Mouse (Mus musculus) midbrain, embryonic 13.5 days (tissue): ENCODE results near the gene Bst2. TPM values are rescaled to one million over a fixed set of nuclear protein-coding genes. Genes with fewer than 3 reads are reported as not detected.

Experiments used
- ATAC-seq: fragments of 200-750 bp; cut with Nextera tagmentation; 2 replicates; pipeline ENCODE4 v1.8.0; 2017; ENCODE audit warnings: mild to moderate bottlenecking, moderate TSS enrichment, moderate library complexity
- H3K27ac ChIP-seq: fragments of 300-500 bp; sonication (generic); 2 replicates; pipeline ENCODE4 v1.5.1; 2015; ENCODE audit warnings: inconsistent platforms, mild to moderate bottlenecking, moderate library complexity
- H3K27me3 ChIP-seq: fragments of 300-500 bp; sonication (generic); 2 replicates; pipeline ENCODE4 v1.6.1; 2015; ENCODE audit warnings: mild to moderate bottlenecking, inconsistent platforms
- H3K36me3 ChIP-seq: fragments of 300-500 bp; sonication (generic); 2 replicates; pipeline ENCODE4 v1.6.1; 2015; ENCODE audit warnings: mild to moderate bottlenecking, inconsistent platforms
- H3K4me1 ChIP-seq: fragments of 300-500 bp; sonication (generic); replicated peaks from 2 replicates; pipeline ENCODE4 v1.6.1; 2015; ENCODE audit warnings: inconsistent platforms
- H3K4me2 ChIP-seq: fragments of 300-500 bp; sonication (generic); replicated peaks from 2 replicates; pipeline ENCODE4 v1.6.1; 2015; ENCODE audit warnings: moderate library complexity, mild to moderate bottlenecking, inconsistent platforms
- H3K4me3 ChIP-seq: fragments of 300-500 bp; sonication (generic); replicated peaks from 2 replicates; pipeline ENCODE4 v1.5.1; 2015; ENCODE audit warnings: mild to moderate bottlenecking, inconsistent platforms
- H3K9ac ChIP-seq: fragments of 300-500 bp; sonication (generic); replicated peaks from 2 replicates; pipeline ENCODE4 v1.6.1; 2015; ENCODE audit warnings: mild to moderate bottlenecking, inconsistent platforms
- H3K9me3 ChIP-seq: fragments of 300-500 bp; sonication (generic); 2 replicates; pipeline ENCODE4 v1.6.1; 2016; ENCODE audit warnings: mild to moderate bottlenecking, inconsistent platforms
- WGBS: fragments of 180-500 bp; shearing (Covaris S2); methylation state at CpG from one replicate; pipeline ENCODE4 v1.1.7; 2015; 5-methylcytosine and 5-hydroxymethylcytosine counted together
- polyA plus RNA-seq: library from polyadenylated mRNA; unstranded; fragments of >200 nt; fragmentation: Nextera tagmentation; extraction: Ambion mirVana; gene quantifications from 2 replicates; pipeline ENCODE4 v1.2.1, GENCODE M21; 2015

Gene Bst2
- polyA plus RNA-seq, 1 experiment from 2014 or later = 9.8 TPM

DNA sequence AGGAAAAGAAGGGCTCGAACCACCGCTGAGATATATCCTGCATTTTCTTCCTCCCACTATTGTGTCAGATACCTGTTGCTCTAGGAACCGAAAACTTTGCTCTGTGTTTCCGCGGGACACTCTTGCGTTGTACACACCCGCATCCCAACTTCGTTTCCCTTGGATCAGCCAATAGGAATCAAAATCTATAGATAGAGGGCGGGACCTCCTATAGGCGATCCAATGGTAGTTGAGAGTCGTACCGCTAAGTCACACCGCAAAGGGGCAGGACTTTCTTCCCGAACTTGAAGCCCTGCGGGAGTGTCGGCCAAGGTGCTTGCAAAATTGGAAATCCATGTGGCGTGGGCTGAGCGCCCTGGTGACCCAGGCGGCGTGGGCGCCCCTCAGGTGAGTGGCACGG lies 48.8 kb downstream of the Bst2 start:
- Histone ChIP-seq H3K4me3 (peak overlapping the region; percentile 83), H3K9ac (peak overlapping the region; percentile 82), H3K36me3 (peaks cover 41% of the 10 kb centered on the region), H3K27ac (no peak overlapping the region), H3K4me2 (peak overlapping the region; percentile 100), H3K27me3 (no peaks in the 10 kb centered on the region), H3K9me3 (no peaks in the 10 kb centered on the region), H3K4me1 (peaks cover 53% of the 10 kb centered on the region)
- WGBS = under 1% methylated on average over 22 of the region's 22 CpGs
- ATAC-seq = peak; percentile 69

DNA sequence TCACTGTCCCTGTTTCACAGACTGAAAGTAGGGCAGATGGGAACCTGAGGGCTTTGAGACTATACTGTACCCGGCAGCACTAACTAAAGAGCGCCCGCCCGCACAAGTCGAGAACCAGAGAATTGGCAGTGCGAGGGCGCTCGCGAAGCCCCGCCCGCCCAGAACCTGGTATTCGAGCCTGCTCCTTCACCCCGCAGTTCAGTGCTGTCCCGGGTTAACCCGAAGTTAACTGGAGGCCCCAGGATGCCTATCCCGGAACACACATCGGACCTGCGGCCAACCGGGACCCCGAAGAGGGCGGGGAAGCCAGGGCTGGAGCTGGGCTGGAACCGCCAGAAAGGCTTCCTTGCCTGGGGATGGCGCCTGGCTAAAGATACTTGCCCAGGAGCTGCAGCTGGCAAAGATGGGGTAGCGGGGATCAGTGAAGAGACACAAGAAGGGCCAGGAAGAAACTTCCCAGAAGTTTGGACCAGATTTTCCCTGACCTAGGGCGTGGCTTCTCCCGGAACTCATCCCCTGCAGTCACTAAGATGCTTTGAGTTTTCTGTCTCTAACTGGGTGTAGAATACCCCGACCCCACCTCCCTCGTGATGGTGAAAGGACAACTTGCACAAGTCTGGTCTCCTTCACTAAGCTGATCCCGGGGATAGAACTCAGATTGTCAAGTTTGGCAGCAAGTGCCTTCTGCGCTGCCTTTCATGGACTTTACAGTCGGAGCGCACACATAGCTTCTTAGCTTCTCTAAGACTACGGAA lies 49.4 kb downstream of the Bst2 start, which contains the start of gene Gtpbp3:
Gtpbp3 (plus strand) TSS at position 413 of the 755 bp plus-strand sequence.
- under 1% methylated on average over 33 of the region's 33 CpGs for WGBS
- peak within 1 kb of the TSS; percentile 100 for H3K4me2 ChIP-seq
- H3K9ac ChIP-seq = peak within 1 kb of the TSS; percentile 82
- peaks cover 42% of the 10 kb centered on the region for H3K36me3 ChIP-seq
- peak; percentile 32 for ATAC-seq
- H3K4me3 ChIP-seq = peak within 1 kb of the TSS; percentile 83
- H3K27me3 ChIP-seq = no peaks in the 10 kb centered on the region
- no peaks in the 10 kb centered on the region for H3K9me3 ChIP-seq
- peaks cover 59% of the 10 kb centered on the region for H3K4me1 ChIP-seq
- peak within 1 kb of the TSS; percentile 74 for H3K27ac ChIP-seq

DNA sequence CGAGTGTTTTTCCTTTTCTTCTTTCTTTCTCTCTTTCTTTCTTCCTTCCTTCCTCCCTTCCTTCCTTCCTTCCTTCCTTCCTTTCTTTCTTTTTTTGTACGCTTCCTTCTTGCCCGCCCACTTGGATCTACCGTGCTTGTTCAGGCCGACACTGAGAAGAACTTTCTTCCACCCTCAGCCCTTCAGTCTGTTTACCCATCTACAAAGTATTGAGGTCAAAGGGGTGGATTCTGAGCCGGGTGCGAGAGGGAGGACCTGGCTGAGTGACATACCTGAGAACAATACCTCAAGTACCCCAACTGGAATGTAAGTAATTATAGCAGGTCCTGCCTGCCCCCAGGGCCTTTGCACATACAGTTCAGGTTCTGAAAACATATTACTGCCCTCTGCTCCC lies 51.1 kb downstream of the Bst2 start:
- Histone ChIP-seq H3K27me3 (0 out of 2 replicates have a peak, but pooled peaks cover 3% of the 10 kb centered on the region), H3K4me1 (peaks cover 74% of the 10 kb centered on the region), H3K9me3 (no peaks in the 10 kb centered on the region), H3K36me3 (peaks cover 42% of the 10 kb centered on the region), H3K4me2 (peak overlapping the region; percentile 79), H3K9ac (peak overlapping the region; percentile 46; the same call in 1 of the 2 replicates), H3K27ac (peak overlapping the region; percentile 41; the same call in 1 of the 2 replicates), H3K4me3 (peak overlapping the region; percentile 90)
- ATAC-seq = no peak
- WGBS = 20% methylated on average over 7 of the region's 7 CpGs

GRCm38 (mm10) chr8:71485142-71486135 lies 51.8 kb downstream of the Bst2 start, which contains the start of gene Ano8:
TSS of gene Ano8 (minus strand) at chr8:71485963.
- H3K4me2 ChIP-seq = peak within 1 kb of the TSS; percentile 79
- peak; percentile 80 for ATAC-seq
- peak within 1 kb of the TSS; percentile 92 for H3K27ac ChIP-seq
- H3K36me3 ChIP-seq = peaks cover 42% of the 10 kb centered on the region
- WGBS = 5% methylated on average over 55 of the region's 58 CpGs
- no peaks in the 10 kb centered on the region for H3K9me3 ChIP-seq
- H3K4me3 ChIP-seq = peak within 1 kb of the TSS; percentile 90
- 0 out of 2 replicates have a peak, but pooled peaks cover 3% of the 10 kb centered on the region for H3K27me3 ChIP-seq
- H3K4me1 ChIP-seq = peaks cover 74% of the 10 kb centered on the region
- peak within 1 kb of the TSS; percentile 99 for H3K9ac ChIP-seq

- Histone ChIP-seq H3K4me3 (peak overlapping the region; percentile 90), H3K36me3 (peaks cover 49% of the 10 kb centered on the region), H3K27me3 (0 out of 2 replicates have a peak, but pooled peaks cover 3% of the 10 kb centered on the region), H3K9ac (peak overlapping the region; percentile 99), H3K4me1 (peaks cover 69% of the 10 kb centered on the region), H3K4me2 (peak overlapping the region; percentile 79), H3K27ac (0 out of 2 replicates have a peak overlapping the region, but pooled peaks have one; percentile 92), H3K9me3 (no peaks in the 10 kb centered on the region)
- no peak for ATAC-seq
- WGBS = 96% methylated on average over 19 of the region's 19 CpGs
Observed at GRCm38 (mm10) chr8:71484736-71485135, 52.5 kb downstream of the Bst2 start.

Other genes with a start within 250 kb of the Bst2 start
- 108 and 109 TPM in 2 replicates for gene Use1, start 170.6 kb downstream of the Bst2 start, polyA plus RNA-seq
- gene Ocel1, start 166.2 kb downstream of the Bst2 start, polyA plus RNA-seq = 4.9 and 5.3 TPM in 2 replicates
- 17.0 and 21.7 TPM in 2 replicates for gene Nr2f6, start 155.5 kb downstream of the Bst2 start, polyA plus RNA-seq
- 4.8 and 5.4 TPM in 2 replicates for gene Ushbp1, start 141.7 kb downstream of the Bst2 start, polyA plus RNA-seq
- gene Babam1, start 140.6 kb downstream of the Bst2 start, polyA plus RNA-seq = 83.7 and 96.9 TPM in 2 replicates
- gene Ankle1, start 131.4 kb downstream of the Bst2 start, polyA plus RNA-seq = 14.9 and 16.1 TPM in 2 replicates
- 114 and 133 TPM in 2 replicates for gene Abhd8, start 73.8 kb downstream of the Bst2 start, polyA plus RNA-seq
- 242 TPM in 2 replicates for gene Mrpl34, start 72.5 kb downstream of the Bst2 start, polyA plus RNA-seq
- 197 TPM in 2 replicates for gene Dda1, start 68.3 kb downstream of the Bst2 start, polyA plus RNA-seq
- gene Ano8, start 51.5 kb downstream of the Bst2 start, polyA plus RNA-seq = 5.3 and 9.3 TPM in 2 replicates
- 11.6 and 13.2 TPM in 2 replicates for gene Gtpbp3, start 49.4 kb downstream of the Bst2 start, polyA plus RNA-seq
- 8.0 and 10.2 TPM in 2 replicates for gene Plvap, start 25.7 kb downstream of the Bst2 start, polyA plus RNA-seq
- gene Ccdc194, start 11.7 kb downstream of the Bst2 start, polyA plus RNA-seq = 0.11 TPM in 1 of 2 replicates, not detected in the other
- gene Mvb12a, start 5.5 kb upstream of the Bst2 start, polyA plus RNA-seq = 51.7 and 62.3 TPM in 2 replicates
- gene Tmem221, start 21.4 kb upstream of the Bst2 start, polyA plus RNA-seq = not detected in 2 replicates
- gene Nxnl1, start 29.1 kb upstream of the Bst2 start, polyA plus RNA-seq = not detected in 2 replicates
- gene Slc27a1, start 31.4 kb upstream of the Bst2 start, polyA plus RNA-seq = 53.7 and 58.7 TPM in 2 replicates
- gene Pgls, start 54.7 kb upstream of the Bst2 start, polyA plus RNA-seq = 201 and 208 TPM in 2 replicates
- 4.4 and 7.5 TPM in 2 replicates for gene Fam129c, start 60.2 kb upstream of the Bst2 start, polyA plus RNA-seq
- gene Colgalt1, start 73.5 kb upstream of the Bst2 start, polyA plus RNA-seq = 51.1 and 51.3 TPM in 2 replicates
- gene Unc13a, start 134.3 kb upstream of the Bst2 start, polyA plus RNA-seq = 17.1 and 18.5 TPM in 2 replicates
- 2.5 and 2.7 TPM in 2 replicates for gene Jak3, start 138.8 kb upstream of the Bst2 start, polyA plus RNA-seq
- 0.70 and 0.79 TPM in 2 replicates for gene Insl3, start 151.8 kb upstream of the Bst2 start, polyA plus RNA-seq
- gene B3gnt3, start 164.3 kb upstream of the Bst2 start, polyA plus RNA-seq = 0.28 and 0.31 TPM in 2 replicates
- gene Fcho1, start 188.3 kb upstream of the Bst2 start, polyA plus RNA-seq = 63.9 and 65.5 TPM in 2 replicates